ENCODE assay signal across 8 mouse cellular contexts in genomic region chr5:92278942-92279537, GRCm38 (mm10). TPM values are rescaled to one million over a fixed set of nuclear protein-coding genes. Genes with fewer than 3 reads are reported as not detected.
DNase-seq lines count a peak whose midpoint lies in the region; ATAC-seq and TF ChIP-seq lines count a peak whose summit lies in the region.

No protein-coding gene starts in this region.

- 0 out of 2 replicates have a peak overlapping the region, but pooled peaks have one; percentile 4 for H3K27ac ChIP-seq in hindbrain, embryonic 12.5 days
- H3K27ac ChIP-seq in hindbrain, postnatal 0 days = no peak overlapping the region; the same call in 1 of the 2 replicates
- no peak overlapping the region for H3K27ac ChIP-seq in liver, embryonic 13.5 days
- H3K27ac ChIP-seq in neural tube, embryonic 14.5 days (ENCODE audit: low read depth, low read length) = no peak overlapping the region

- no peaks in the 10 kb centered on the region for H3K9me3 ChIP-seq in hindbrain, embryonic 12.5 days (replicated peaks)
- H3K9me3 ChIP-seq in hindbrain, postnatal 0 days (ENCODE audit: low read length) = no peaks in the 10 kb centered on the region
- H3K9me3 ChIP-seq in liver, embryonic 13.5 days (replicated peaks) = no peaks in the 10 kb centered on the region
- no peaks in the 10 kb centered on the region for H3K9me3 ChIP-seq in neural tube, embryonic 14.5 days (ENCODE audit: control insufficient read depth, low read length)

- no peak overlapping the region for H3K4me3 ChIP-seq in hindbrain, embryonic 12.5 days
- no peak overlapping the region for H3K4me3 ChIP-seq in hindbrain, postnatal 0 days (ENCODE audit: low read length)
- no peak overlapping the region for H3K4me3 ChIP-seq in liver, embryonic 13.5 days (replicated peaks)
- H3K4me3 ChIP-seq in neural tube, embryonic 14.5 days (ENCODE audit: low read depth, low read length) = no peak overlapping the region

- no peak overlapping the region for H3K9ac ChIP-seq in hindbrain, embryonic 12.5 days
- H3K9ac ChIP-seq in hindbrain, postnatal 0 days (replicated peaks; ENCODE audit: low read length) = no peak overlapping the region
- H3K9ac ChIP-seq in liver, embryonic 13.5 days = no peak overlapping the region
- no peak overlapping the region for H3K9ac ChIP-seq in neural tube, embryonic 14.5 days (replicated peaks; ENCODE audit: low read depth, low read length)

- TF ChIP-seq CTCF in hindbrain, postnatal 0 days (IDR thresholded peaks at IDR 0.05; ENCODE audit: low read depth) = no peak

- no peak for DNase-seq in hindbrain, postnatal 0 days (ENCODE audit: low spot score)
- peak; percentile 30 for DNase-seq in MN1 (ENCODE audit: low spot score)
- DNase-seq in liver, embryonic 13.5 days = no peak
- DNase-seq in adrenal gland, adult 18-20 months (ENCODE audit: low spot score in 2 of 2) = no peak
- DNase-seq in layer of hippocampus, postnatal 14 days (ENCODE audit: low spot score in 2 of 2) = no peak
- DNase-seq in cerebellum, postnatal 4 days (ENCODE audit: low spot score in 2 of 2) = no peak

- 83% methylated on average over 10 of the region's 10 CpGs for WGBS in hindbrain, embryonic 12.5 days
- WGBS in hindbrain, postnatal 0 days = 82% methylated on average over 10 of the region's 10 CpGs
- 37% methylated on average over 10 of the region's 10 CpGs for WGBS in liver, embryonic 13.5 days (ENCODE audit: insufficient replicate concordance)
- WGBS in neural tube, embryonic 14.5 days = 80% methylated on average over 10 of the region's 10 CpGs

- H3K4me1 ChIP-seq in hindbrain, embryonic 12.5 days = peaks cover 9% of the 10 kb centered on the region
- H3K4me1 ChIP-seq in hindbrain, postnatal 0 days (ENCODE audit: insufficient read depth, low read length) = no peaks in the 10 kb centered on the region
- H3K4me1 ChIP-seq in liver, embryonic 13.5 days (replicated peaks) = peaks cover 37% of the 10 kb centered on the region
- H3K4me1 ChIP-seq in neural tube, embryonic 14.5 days (ENCODE audit: control insufficient read depth, insufficient read depth, low read length) = peaks cover 5% of the 10 kb centered on the region; the same call in 1 of the 2 replicates

- peak overlapping the region; percentile 91; the same call in 1 of the 2 replicates for H3K4me2 ChIP-seq in hindbrain, embryonic 12.5 days (replicated peaks)
- no peak overlapping the region for H3K4me2 ChIP-seq in hindbrain, postnatal 0 days (ENCODE audit: low read depth, low read length)
- peak overlapping the region; percentile 91 for H3K4me2 ChIP-seq in liver, embryonic 13.5 days
- H3K4me2 ChIP-seq in neural tube, embryonic 14.5 days (ENCODE audit: low read depth, low read length) = 0 out of 2 replicates have a peak overlapping the region, but pooled peaks have one; percentile 77

- 0 out of 2 replicates have a peak, but pooled peaks cover under 1% of the 10 kb centered on the region for H3K36me3 ChIP-seq in hindbrain, embryonic 12.5 days
- H3K36me3 ChIP-seq in hindbrain, postnatal 0 days (ENCODE audit: insufficient read depth, low read length) = no peaks in the 10 kb centered on the region
- 0 out of 2 replicates have a peak, but pooled peaks cover under 1% of the 10 kb centered on the region for H3K36me3 ChIP-seq in liver, embryonic 13.5 days
- no peaks in the 10 kb centered on the region for H3K36me3 ChIP-seq in neural tube, embryonic 14.5 days (ENCODE audit: control insufficient read depth, insufficient read depth, low read length)

- ATAC-seq in hindbrain, embryonic 12.5 days (ENCODE audit: low FRiP score) = no peak
- no peak for ATAC-seq in hindbrain, postnatal 0 days
- ATAC-seq in liver, embryonic 13.5 days (ENCODE audit: low read depth) = no peak
- ATAC-seq in neural tube, embryonic 14.5 days (ENCODE audit: low read depth) = no peak

- H3K27me3 ChIP-seq in hindbrain, embryonic 12.5 days = 0 out of 2 replicates have a peak, but pooled peaks cover 8% of the 10 kb centered on the region
- no peaks in the 10 kb centered on the region for H3K27me3 ChIP-seq in hindbrain, postnatal 0 days (ENCODE audit: insufficient read depth, low read length)
- H3K27me3 ChIP-seq in liver, embryonic 13.5 days = peaks cover 31% of the 10 kb centered on the region
- no peaks in the 10 kb centered on the region for H3K27me3 ChIP-seq in neural tube, embryonic 14.5 days (ENCODE audit: control insufficient read depth, insufficient read depth, low read length)

RNA-seq across cellular contexts. Expression of gene Naaa, which starts 1.1 kb away (rescaled TPM):
- 8.2 and 9.5 TPM in 2 replicates for polyA plus RNA-seq in hindbrain, embryonic 12.5 days (2016; fragmentation: Nextera tagmentation; extraction: Ambion mirVana)
- 28.9 and 44.9 TPM in 2 replicates for total RNA-seq in hindbrain, postnatal 0 days (2014; rRNA removed)
- 29.1 TPM in 2 replicates for polyA plus RNA-seq in hindbrain, postnatal 0 days (2015; fragmentation: Nextera tagmentation; extraction: Ambion mirVana)
- 3.6 and 3.9 TPM in 2 replicates for polyA plus RNA-seq in liver, embryonic 13.5 days (2015; fragmentation: Nextera tagmentation; extraction: Ambion mirVana)
- polyA plus RNA-seq in neural tube, embryonic 14.5 days (2014; fragmentation: Nextera tagmentation; extraction: Ambion mirVana) = 23.1 and 23.9 TPM in 2 replicates
- 10 to 100 TPM; 19.0 to 28.7 TPM for total RNA-seq in adrenal gland, adult 18-20 months (2021)
- 10 to 100 TPM; 35.4 to 36.8 TPM for total RNA-seq in layer of hippocampus, postnatal 14 days (2021)

RNA-seq across cellular contexts. Expression of gene Ppef2, which starts 23.0 kb away (rescaled TPM):
- polyA plus RNA-seq in hindbrain, embryonic 12.5 days (2016; fragmentation: Nextera tagmentation; extraction: Ambion mirVana) = 0.36 and 0.53 TPM in 2 replicates
- total RNA-seq in hindbrain, postnatal 0 days (2014; rRNA removed) = 1.5 and 3.5 TPM in 2 replicates
- polyA plus RNA-seq in hindbrain, postnatal 0 days (2015; fragmentation: Nextera tagmentation; extraction: Ambion mirVana) = 0.35 and 0.43 TPM in 2 replicates
- polyA plus RNA-seq in liver, embryonic 13.5 days (2015; fragmentation: Nextera tagmentation; extraction: Ambion mirVana) = 0.15 TPM in 1 of 2 replicates, not detected in the other
- 0.21 and 0.99 TPM in 2 replicates for polyA plus RNA-seq in neural tube, embryonic 14.5 days (2014; fragmentation: Nextera tagmentation; extraction: Ambion mirVana)
- total RNA-seq in adrenal gland, adult 18-20 months (2021) = not detected
- total RNA-seq in layer of hippocampus, postnatal 14 days (2021) = under 1 TPM; 0.39 to 0.55 TPM

RNA-seq across cellular contexts. Expression of gene Sdad1, which starts 31.2 kb away (rescaled TPM):
- 36.9 and 39.0 TPM in 2 replicates for polyA plus RNA-seq in hindbrain, embryonic 12.5 days (2016; fragmentation: Nextera tagmentation; extraction: Ambion mirVana)
- total RNA-seq in hindbrain, postnatal 0 days (2014; rRNA removed) = 27.3 and 28.3 TPM in 2 replicates
- 30.6 and 30.7 TPM in 2 replicates for polyA plus RNA-seq in hindbrain, postnatal 0 days (2015; fragmentation: Nextera tagmentation; extraction: Ambion mirVana)
- 26.8 and 32.6 TPM in 2 replicates for polyA plus RNA-seq in liver, embryonic 13.5 days (2015; fragmentation: Nextera tagmentation; extraction: Ambion mirVana)
- polyA plus RNA-seq in neural tube, embryonic 14.5 days (2014; fragmentation: Nextera tagmentation; extraction: Ambion mirVana) = 30.2 and 37.4 TPM in 2 replicates
- 10 to 100 TPM; 27.9 to 28.3 TPM for total RNA-seq in adrenal gland, adult 18-20 months (2021)
- 10 to 100 TPM; 21.9 to 22.8 TPM for total RNA-seq in layer of hippocampus, postnatal 14 days (2021)

RNA-seq across cellular contexts. Expression of gene Cxcl9, which starts 48.8 kb away (rescaled TPM):
- not detected in 2 replicates for polyA plus RNA-seq in hindbrain, embryonic 12.5 days (2016; fragmentation: Nextera tagmentation; extraction: Ambion mirVana)
- total RNA-seq in hindbrain, postnatal 0 days (2014; rRNA removed) = not detected in 2 replicates
- not detected in 2 replicates for polyA plus RNA-seq in hindbrain, postnatal 0 days (2015; fragmentation: Nextera tagmentation; extraction: Ambion mirVana)
- polyA plus RNA-seq in liver, embryonic 13.5 days (2015; fragmentation: Nextera tagmentation; extraction: Ambion mirVana) = 0.05 TPM in 1 of 2 replicates, not detected in the other
- polyA plus RNA-seq in neural tube, embryonic 14.5 days (2014; fragmentation: Nextera tagmentation; extraction: Ambion mirVana) = not detected in 2 replicates
- 1 to 10 TPM; 1.3 to 3.4 TPM for total RNA-seq in adrenal gland, adult 18-20 months (2021)
- total RNA-seq in layer of hippocampus, postnatal 14 days (2021) = not detected

RNA-seq across cellular contexts. Expression of gene Art3, which starts 52.6 kb away (rescaled TPM):
- 4.5 and 5.0 TPM in 2 replicates for polyA plus RNA-seq in hindbrain, embryonic 12.5 days (2016; fragmentation: Nextera tagmentation; extraction: Ambion mirVana)
- total RNA-seq in hindbrain, postnatal 0 days (2014; rRNA removed) = 1.8 and 4.1 TPM in 2 replicates
- polyA plus RNA-seq in hindbrain, postnatal 0 days (2015; fragmentation: Nextera tagmentation; extraction: Ambion mirVana) = 8.0 and 10.2 TPM in 2 replicates
- polyA plus RNA-seq in liver, embryonic 13.5 days (2015; fragmentation: Nextera tagmentation; extraction: Ambion mirVana) = 1.3 and 1.9 TPM in 2 replicates
- 6.0 and 11.9 TPM in 2 replicates for polyA plus RNA-seq in neural tube, embryonic 14.5 days (2014; fragmentation: Nextera tagmentation; extraction: Ambion mirVana)
- 10 to 100 TPM; 48.5 to 78.3 TPM for total RNA-seq in adrenal gland, adult 18-20 months (2021)
- 1 to 10 TPM; 5.5 to 8.7 TPM for total RNA-seq in layer of hippocampus, postnatal 14 days (2021)
